Mouse (Mus musculus) hindbrain, embryonic 16.5 days (tissue): ENCODE data around the gene Sftpd. TPM values are rescaled to one million over a fixed set of nuclear protein-coding genes. Genes with fewer than 3 reads are reported as not detected.

Experiments
- ATAC-seq: fragments of 200-750 bp; cut with Nextera tagmentation; 2 replicates; pipeline ENCODE4 v1.8.0; 2017; ENCODE audit warnings: moderate TSS enrichment, moderate library complexity
- H3K27ac ChIP-seq: fragments of 300-500 bp; sonication (generic); 2 replicates; pipeline ENCODE4 v1.5.1; 2014; ENCODE audit warnings: low read depth, mild to moderate bottlenecking, control low read depth, low read length, moderate library complexity
- H3K27me3 ChIP-seq: fragments of 300-500 bp; sonication (generic); replicated peaks from 2 replicates; pipeline ENCODE4 v1.6.1; 2014; ENCODE audit warnings: low read length; ENCODE audit not compliant: control insufficient read depth, insufficient read depth
- H3K36me3 ChIP-seq: fragments of 300-500 bp; sonication (generic); 2 replicates; pipeline ENCODE4 v1.6.1; 2014; ENCODE audit warnings: mild to moderate bottlenecking, low read length, moderate library complexity, mixed read lengths; ENCODE audit not compliant: control insufficient read depth, insufficient read depth
- H3K4me1 ChIP-seq: fragments of 300-500 bp; sonication (generic); 2 replicates; pipeline ENCODE4 v1.6.1; 2014; ENCODE audit warnings: low read depth, low read length; ENCODE audit not compliant: control insufficient read depth, insufficient read depth
- H3K4me2 ChIP-seq: fragments of 300-500 bp; sonication (generic); 2 replicates; pipeline ENCODE4 v1.6.1; 2014; ENCODE audit warnings: mild to moderate bottlenecking, low read length, control low read depth, moderate library complexity
- H3K4me3 ChIP-seq: fragments of 300-500 bp; sonication (generic); 2 replicates; pipeline ENCODE4 v1.5.1; 2014; ENCODE audit warnings: mild to moderate bottlenecking, low read length, control low read depth, moderate library complexity
- H3K9ac ChIP-seq: fragments of 300-500 bp; sonication (generic); 2 replicates; pipeline ENCODE4 v1.6.1; 2014; ENCODE audit warnings: low read depth, mild to moderate bottlenecking, control low read depth, low read length, moderate library complexity
- H3K9me3 ChIP-seq: fragments of 300-500 bp; sonication (generic); 2 replicates; pipeline ENCODE4 v1.6.1; 2014; ENCODE audit warnings: mild to moderate bottlenecking, low read length, moderate library complexity; ENCODE audit not compliant: control insufficient read depth
- WGBS: fragments of 180-500 bp; shearing (Covaris S2); extraction: QIAGEN DNeasy Blood & Tissue Kit; methylation state at CpG from one replicate; pipeline ENCODE4 v1.1.7; 2014; 5-methylcytosine and 5-hydroxymethylcytosine counted together
- polyA plus RNA-seq: library from polyadenylated mRNA; unstranded; fragments of >200 nt; fragmentation: Nextera tagmentation; extraction: Ambion mirVana; gene quantifications from 2 replicates; pipeline ENCODE4 v1.2.1, GENCODE M21; 2015

Gene Sftpd
- polyA plus RNA-seq, 1 experiment from 2014 or later, result not detected

GRCm38 (mm10) chr14:41124683-41125082, 60.3 kb downstream of the Sftpd start:
- no peak for ATAC-seq
- 84% methylated on average over 5 of the region's 5 CpGs for WGBS
- Histone ChIP-seq H3K4me1 (no peaks in the 10 kb centered on the region), H3K27me3 (no peaks in the 10 kb centered on the region), H3K27ac (no peak overlapping the region), H3K9me3 (no peaks in the 10 kb centered on the region), H3K4me3 (no peak overlapping the region), H3K36me3 (no peaks in the 10 kb centered on the region), H3K9ac (no peak overlapping the region), H3K4me2 (no peak overlapping the region)

Other genes with a start within 250 kb of the Sftpd start
- gene Tspan14, start 218.3 kb downstream of the Sftpd start, polyA plus RNA-seq, result 52.5 and 60.6 TPM in 2 replicates
- 110 and 123 TPM in 2 replicates for gene Fam213a, start 171.4 kb downstream of the Sftpd start, polyA plus RNA-seq
- 1.4 and 1.5 TPM in 2 replicates for gene Dydc2, start 115.9 kb downstream of the Sftpd start, polyA plus RNA-seq
- gene Dydc1, start 112.2 kb downstream of the Sftpd start, polyA plus RNA-seq, result 0.26 TPM in 2 replicates
- not detected in 2 replicates for gene Mat1a, start 80.1 kb downstream of the Sftpd start, polyA plus RNA-seq
- gene Sftpa1, start 53.4 kb downstream of the Sftpd start, polyA plus RNA-seq, result not detected in 2 replicates
- not detected in 2 replicates for gene Mbl1, start 33.7 kb downstream of the Sftpd start, polyA plus RNA-seq
- gene Gm2832, start 93.7 kb upstream of the Sftpd start, polyA plus RNA-seq, result 0.35 and 0.53 TPM in 2 replicates
- gene Gm5798, start 163.5 kb upstream of the Sftpd start, polyA plus RNA-seq, result not detected in 2 replicates
- 0.14 TPM in 1 of 2 replicates, not detected in the other for gene Gm7945, start 201.2 kb upstream of the Sftpd start, polyA plus RNA-seq
- gene Gm6482, start 223.1 kb upstream of the Sftpd start, polyA plus RNA-seq, result not detected in 2 replicates